Mouse (Mus musculus) CH12.LX (cell line): ENCODE results near the gene Scd2. TPM values are rescaled to one million over a fixed set of nuclear protein-coding genes. Genes with fewer than 3 reads are reported as not detected.
"Not testable (repeated sequence)": the region's sequence is repeated elsewhere in the genome, so short reads cannot be mapped to it uniquely, and the experiment has no call there.

Experiments used
- DNase-seq: peaks from one replicate; pipeline ENCODE4 v3.0.0-alpha.2; 2013; ENCODE audit errors: extremely low read depth
- H3K27ac ChIP-seq: 2 replicates; pipeline ENCODE4 v1.5.1; 2012; ENCODE audit warnings: low read depth, mild to moderate bottlenecking, control low read depth, moderate library complexity; ENCODE audit not compliant: insufficient read depth
- H3K27me3 ChIP-seq: replicated peaks from 2 replicates; pipeline ENCODE3; 2012; ENCODE audit warnings: inconsistent platforms
- H3K36me3 ChIP-seq, 2 experiments: replicated peaks in 1 of 2; 2 replicates each; pipeline versions ENCODE3 to v1.6.1; 2012; ENCODE audit warnings: inconsistent platforms in 1 of 2, low read length in 1 of 2, mild to moderate bottlenecking in 1 of 2, mixed read lengths in 1 of 2, moderate library complexity in 1 of 2; ENCODE audit not compliant: control insufficient read depth in 1 of 2, insufficient read depth in 1 of 2
- H3K4me1 ChIP-seq, 2 experiments: 2 replicates each; pipeline ENCODE4 v1.6.1; 2012; ENCODE audit warnings: inconsistent platforms in 1 of 2, moderate library complexity in 1 of 2; ENCODE audit not compliant: insufficient read depth in 2 of 2, control insufficient read depth in 1 of 2
- H3K4me2 ChIP-seq: 2 replicates; pipeline ENCODE4 v1.6.1; 2012; ENCODE audit warnings: low read depth, mild to moderate bottlenecking, control low read depth; ENCODE audit not compliant: poor library complexity, insufficient read depth, severe bottlenecking
- H3K4me3 ChIP-seq, 3 experiments: fragments of 150-350 bp in 1 of 3; sonication (generic) in 1 of 3; replicated peaks in 1 of 3; 2 replicates each; pipeline versions ENCODE3 to v1.5.1; 2011 to 2012; ENCODE audit warnings: low read depth in 2 of 3, low read length in 2 of 3, mild to moderate bottlenecking in 2 of 3, moderate library complexity in 2 of 3, control low read depth in 1 of 3, improper control_type of control experiment in 1 of 3, inconsistent platforms in 1 of 3, mixed read lengths in 1 of 3; ENCODE audit not compliant: poor library complexity in 1 of 3
- H3K79me2 ChIP-seq: replicated peaks from 2 replicates; pipeline ENCODE4 v1.6.1; 2012; ENCODE audit warnings: mild to moderate bottlenecking, moderate library complexity; ENCODE audit not compliant: control insufficient read depth, poor library complexity, insufficient read depth, severe bottlenecking; ENCODE audit errors: extremely low read depth
- H3K9ac ChIP-seq: 2 replicates; pipeline ENCODE4 v1.6.1; 2012; ENCODE audit warnings: low read depth, mild to moderate bottlenecking, control low read depth, moderate library complexity; ENCODE audit not compliant: insufficient read depth
- H3K9me3 ChIP-seq: replicated peaks from 2 replicates; pipeline ENCODE3; 2012; ENCODE audit warnings: low read length, inconsistent platforms, mixed read lengths
- BHLHE40 ChIP-seq: IDR thresholded peaks from 2 replicates; pipeline ENCODE4 v1.6.1; 2011; ENCODE audit warnings: mild to moderate bottlenecking, low read depth, low read length, improper control_type of control experiment
- CHD2 ChIP-seq: IDR thresholded peaks from 2 replicates; pipeline ENCODE4 v1.6.1; 2011; ENCODE audit warnings: low read length, improper control_type of control experiment
- HCFC1 ChIP-seq: IDR thresholded peaks from 2 replicates; pipeline ENCODE4 v1.6.1; 2012; ENCODE audit warnings: low read depth, mild to moderate bottlenecking, inconsistent platforms, low read length, improper control_type of control experiment
- JUND ChIP-seq: conservative IDR thresholded peaks from 2 replicates; pipeline ENCODE4 v1.6.1; 2011; ENCODE audit warnings: low read depth, low read length, improper control_type of control experiment
- MAFK ChIP-seq: IDR thresholded peaks from 2 replicates; pipeline ENCODE4 v1.6.1; 2011; ENCODE audit warnings: low read length, improper control_type of control experiment; ENCODE audit not compliant: insufficient replicate concordance
- MAX ChIP-seq: IDR thresholded peaks from 2 replicates; pipeline ENCODE4 v1.6.1; 2011; ENCODE audit warnings: low read length, improper control_type of control experiment
- MAZ ChIP-seq: IDR thresholded peaks from 2 replicates; pipeline ENCODE4 v1.6.1; 2012; ENCODE audit warnings: low read depth, mild to moderate bottlenecking, inconsistent platforms, low read length, improper control_type of control experiment, moderate library complexity
- MEF2A ChIP-seq: IDR thresholded peaks from 2 replicates; pipeline ENCODE4 v1.6.1; 2014; ENCODE audit warnings: low read depth, mild to moderate bottlenecking, inconsistent platforms, low read length, improper control_type of control experiment, borderline replicate concordance
- MXI1 ChIP-seq: IDR thresholded peaks from 2 replicates; pipeline ENCODE4 v1.6.1; 2011; ENCODE audit warnings: mild to moderate bottlenecking, low read depth, low read length, improper control_type of control experiment
- MYC ChIP-seq: IDR thresholded peaks from 2 replicates; pipeline ENCODE4 v1.6.1; 2011; ENCODE audit warnings: low read depth, mild to moderate bottlenecking, improper control_type of control experiment, low read length
- POLR2A ChIP-seq: IDR thresholded peaks from 2 replicates; pipeline ENCODE4 v1.6.1; 2011; ENCODE audit warnings: low read depth, mild to moderate bottlenecking, improper control_type of control experiment, low read length
- RAD21 ChIP-seq: IDR thresholded peaks from 2 replicates; pipeline ENCODE4 v1.6.1; 2011; ENCODE audit warnings: low read depth, mild to moderate bottlenecking, low read length, improper control_type of control experiment, moderate library complexity
- RCOR1 ChIP-seq: conservative IDR thresholded peaks from 2 replicates; pipeline ENCODE4 v1.6.1; 2012; ENCODE audit warnings: low read depth, mild to moderate bottlenecking, inconsistent platforms, low read length, improper control_type of control experiment
- SIN3A ChIP-seq: IDR thresholded peaks from 2 replicates; pipeline ENCODE4 v1.6.1; 2012; ENCODE audit warnings: low read length, improper control_type of control experiment, inconsistent platforms
- TBP ChIP-seq: conservative IDR thresholded peaks from 2 replicates; pipeline ENCODE4 v1.6.1; 2011; ENCODE audit warnings: low read depth, low read length, improper control_type of control experiment
- UBTF ChIP-seq: IDR thresholded peaks from 2 replicates; pipeline ENCODE4 v1.6.1; 2012; ENCODE audit warnings: low read depth, mild to moderate bottlenecking, inconsistent platforms, low read length, improper control_type of control experiment, moderate library complexity
- USF1 ChIP-seq: IDR thresholded peaks from 2 replicates; pipeline ENCODE4 v1.6.1; 2014; ENCODE audit warnings: low read depth, mild to moderate bottlenecking, inconsistent platforms, low read length, improper control_type of control experiment
- USF2 ChIP-seq: conservative IDR thresholded peaks from 2 replicates; pipeline ENCODE4 v1.6.1; 2011; ENCODE audit warnings: low read depth, low read length, improper control_type of control experiment
- ZMIZ1 ChIP-seq: IDR thresholded peaks from 2 replicates; pipeline ENCODE4 v1.6.1; 2012; ENCODE audit warnings: low read depth, mild to moderate bottlenecking, inconsistent platforms, low read length, improper control_type of control experiment
- dilution Hi-C: fragments of 300-500 bp; cut with MboI; formaldehyde crosslinking; loops from 2 replicates; pipeline ENCODE4 v1.14.3; 2020; ENCODE audit warnings: low sequenced_read_pairs; ENCODE audit not compliant: extremely low pct_unique_long_range_greater_than_20kb, extremely low pct_ligation_motif_present
- in situ Hi-C: fragments of 300-500 bp; cut with MboI; formaldehyde crosslinking; loops from 3 replicates; pipeline ENCODE4 v1.14.3; 2019; ENCODE audit warnings: low sequenced_read_pairs, low pct_ligation_motif_present, low pct_unique_long_range_greater_than_20kb, mixed read lengths
- polyA plus RNA-seq: library from polyadenylated mRNA; unstranded; fragments of >175 nt; gene quantifications from 2 replicates; pipeline ENCODE4 v1.2.1, GENCODE M21; 2012; ENCODE audit warnings: low read depth; ENCODE audit not compliant: insufficient read length
- total RNA-seq, 2 experiments: library from RNA; depleted of rRNA; stranded (reverse); fragments of 300-350 nt in 1 of 2; fragments of >200 nt in 1 of 2; gene quantifications; 2 replicates each; pipeline ENCODE4 v1.2.3; 2012 to 2014

Scd2 gene
- total and polyA plus RNA-seq, 3 experiments: 205 to 408 (median 212) TPM

- TF ChIP-seq SIN3A (no peak), RAD21 (no peak), JUND (no peak)
- Histone ChIP-seq H3K4me1 (peaks cover 15 to 45% of the 10 kb centered on the region in 2 experiments), H3K4me2 (no peak overlapping the region), H3K9ac (no peak overlapping the region), H3K27ac (no peak overlapping the region), H3K79me2 (no peaks in the 10 kb centered on the region), H3K4me3 (no peak overlapping the region), H3K27me3 (no peaks in the 10 kb centered on the region), H3K36me3 (no peaks in the 10 kb centered on the region), H3K9me3 (no peaks in the 10 kb centered on the region)
- in situ Hi-C loops (no loop called here), dilution Hi-C loops (no loop called here)
- DNase-seq: no peak
Measured at GRCm38 (mm10) chr19:44280755-44281154, 12.7 kb upstream of the Scd2 start.

- peak overlapping the region; percentile 1; the same call in 1 of the 2 replicates for H3K9ac ChIP-seq
- peaks cover 15 to 49% of the 10 kb centered on the region in 2 experiments for H3K4me1 ChIP-seq
- H3K36me3 ChIP-seq, dilution Hi-C loops, H3K27me3 ChIP-seq, DNase-seq, H3K79me2 ChIP-seq, in situ Hi-C loops, H3K9me3 ChIP-seq, H3K4me3 ChIP-seq: not testable (repeated sequence)
- H3K4me2 ChIP-seq: peak overlapping the region; percentile 41; the same call in 1 of the 2 replicates
- H3K27ac ChIP-seq: peak overlapping the region; percentile 89
Measured at GRCm38 (mm10) chr19:44281825-44282447, 11.5 kb upstream of the Scd2 start.

- H3K4me2 ChIP-seq: peak overlapping the region; percentile 91; the same call in 1 of the 2 replicates
- no peak for TF ChIP-seq UBTF
- TF ChIP-seq MXI1: peak; percentile 55
- TF ChIP-seq USF1: peak; percentile 91
- TF ChIP-seq MAX: peak; percentile 95
- TF ChIP-seq MYC: peak; percentile 37; the same call in 1 of the 2 replicates
- TF ChIP-seq RCOR1: no peak
- TF ChIP-seq ZMIZ1: no peak
- peak; percentile 75 for TF ChIP-seq BHLHE40
- TF ChIP-seq TBP: peak; percentile 40; the same call in 1 of the 2 replicates
- no peak for TF ChIP-seq MEF2A
- peak; percentile 8; the same call in 1 of the 2 replicates for TF ChIP-seq HCFC1
- TF ChIP-seq MAZ: peak; percentile 77; the same call in 1 of the 2 replicates
- peak; percentile 50 for TF ChIP-seq POLR2A
- peak; percentile 94 for TF ChIP-seq USF2
- TF ChIP-seq CHD2: peak; percentile 58
- TF ChIP-seq MAFK: no peak
- no peaks in the 10 kb centered on the region for H3K9me3 ChIP-seq
- H3K27ac ChIP-seq: peak overlapping the region; percentile 93
- no peaks in the 10 kb centered on the region for H3K79me2 ChIP-seq
- dilution Hi-C loops: no loop called here
- no peaks in the 10 kb centered on the region for H3K27me3 ChIP-seq
- peak; percentile 69 for DNase-seq
- H3K4me1 ChIP-seq: peaks cover 15 to 49% of the 10 kb centered on the region in 2 experiments
- in situ Hi-C loops: no loop called here
- peak overlapping the region; percentile 1; the same call in 1 of the 2 replicates for H3K9ac ChIP-seq
- peak overlapping the region in 1 of 3 experiments; percentile 2 for H3K4me3 ChIP-seq
- H3K36me3 ChIP-seq: no peaks in the 10 kb centered on the region
Measured at GRCm38 (mm10) chr19:44282534-44283156, 10.8 kb upstream of the Scd2 start.
